Mouse (Mus musculus) monocyte, adult 2 months (primary cell): ENCODE results near the gene Rbm4.

Experiments
- DNase-seq, 2 experiments: peaks; one replicate each; pipeline ENCODE4 v3.0.0; 2022; ENCODE audit warnings: low spot score in 2 of 2, low read depth in 1 of 2

Rbm4 gene

GRCm38 (mm10) chr19:4743524-4743923, 50.2 kb downstream of the Rbm4 start:
- no peak for DNase-seq

DNA sequence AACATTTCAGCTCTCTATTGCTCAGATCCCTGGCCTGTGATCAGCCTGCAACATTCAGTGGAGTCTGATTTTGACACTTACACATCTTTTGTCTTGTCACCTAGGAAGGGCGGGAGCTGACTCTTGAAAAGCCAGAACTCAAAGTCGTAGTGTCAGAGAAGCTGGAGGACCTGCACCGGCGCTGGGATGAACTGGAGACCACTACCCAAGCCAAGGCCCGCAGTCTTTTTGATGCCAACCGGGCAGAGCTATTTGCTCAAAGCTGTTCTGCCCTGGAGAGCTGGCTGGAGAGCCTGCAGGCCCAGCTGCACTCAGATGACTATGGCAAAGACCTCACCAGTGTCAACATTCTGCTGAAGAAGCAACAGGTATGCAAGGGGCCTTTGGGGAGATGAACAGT, 51.5 kb downstream of the Rbm4 start:
- no peak for DNase-seq

DNA sequence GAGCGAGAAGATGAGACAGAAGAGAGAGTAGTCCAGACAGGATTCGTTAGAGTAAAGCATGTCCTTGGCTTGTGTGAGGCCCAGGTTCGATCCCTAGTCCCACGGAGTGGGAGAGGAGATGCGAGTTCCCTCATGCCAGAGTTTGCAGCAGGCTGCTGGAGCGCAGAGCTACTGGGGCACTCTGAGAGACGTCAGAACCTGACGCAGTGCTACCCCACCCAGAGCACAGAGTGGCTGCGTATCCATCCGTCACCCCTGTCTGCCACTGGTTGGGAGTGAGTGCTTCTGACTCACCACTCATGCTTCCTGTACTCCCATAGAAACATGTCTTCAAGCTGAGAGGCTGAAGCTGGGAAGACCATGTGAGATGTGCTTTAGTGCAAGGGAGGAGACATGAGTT, 52.2 kb downstream of the Rbm4 start:
- DNase-seq: no peak

DNA sequence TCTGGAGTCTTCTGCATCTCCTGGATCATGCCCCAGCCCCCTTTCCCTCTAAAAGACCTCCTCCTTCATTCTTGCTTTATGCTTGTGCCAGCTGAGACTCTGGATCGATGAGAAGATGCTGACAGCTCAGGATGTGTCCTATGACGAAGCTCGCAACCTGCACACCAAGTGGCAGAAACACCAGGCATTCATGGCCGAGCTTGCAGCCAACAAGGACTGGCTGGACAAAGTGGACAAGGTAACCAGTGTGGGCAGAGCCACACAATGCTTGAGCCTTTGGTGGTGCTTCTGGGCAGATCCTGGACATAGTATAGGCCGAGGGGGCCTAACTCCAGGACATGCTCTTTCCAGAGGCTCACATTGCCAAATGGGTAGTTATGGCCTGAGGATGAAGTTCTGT, 53.9 kb downstream of the Rbm4 start:
- no peak for DNase-seq

GRCm38 (mm10) chr19:4739053-4739452, 54.6 kb downstream of the Rbm4 start:
- DNase-seq: no peak

- no peak for DNase-seq
These were observed 55.8 kb downstream of the Rbm4 start for GRCm38 (mm10) chr19:4737866-4738265.
